Mouse (Mus musculus) hindbrain, embryonic 15.5 days (tissue): ENCODE measurements around the gene Rgs16. TPM values are rescaled to one million over a fixed set of nuclear protein-coding genes. Genes with fewer than 3 reads are reported as not detected.

Source experiments
- ATAC-seq: fragments of 200-750 bp; cut with Nextera tagmentation; 2 replicates; pipeline ENCODE4 v1.8.0; 2017; ENCODE audit warnings: low read depth, moderate number of reproducible peaks, moderate TSS enrichment; ENCODE audit not compliant: low FRiP score
- H3K27ac ChIP-seq: fragments of 300-500 bp; sonication (generic); replicated peaks from 2 replicates; pipeline ENCODE4 v1.5.1; 2015; ENCODE audit warnings: mild to moderate bottlenecking, inconsistent platforms
- H3K27me3 ChIP-seq: fragments of 300-500 bp; sonication (generic); 2 replicates; pipeline ENCODE4 v1.6.1; 2015; ENCODE audit warnings: control low read depth, inconsistent platforms
- H3K36me3 ChIP-seq: fragments of 300-500 bp; sonication (generic); 2 replicates; pipeline ENCODE4 v1.6.1; 2015; ENCODE audit warnings: control low read depth, inconsistent platforms
- H3K4me1 ChIP-seq: fragments of 300-500 bp; sonication (generic); replicated peaks from 2 replicates; pipeline ENCODE4 v1.6.1; 2015; ENCODE audit warnings: control low read depth, inconsistent platforms
- H3K4me2 ChIP-seq: fragments of 300-500 bp; sonication (generic); 2 replicates; pipeline ENCODE4 v1.6.1; 2015; ENCODE audit warnings: moderate library complexity, mild to moderate bottlenecking, inconsistent platforms
- H3K4me3 ChIP-seq: fragments of 300-500 bp; sonication (generic); 2 replicates; pipeline ENCODE4 v1.5.1; 2015; ENCODE audit warnings: mild to moderate bottlenecking, inconsistent platforms
- H3K9ac ChIP-seq: fragments of 300-500 bp; sonication (generic); 2 replicates; pipeline ENCODE4 v1.6.1; 2015; ENCODE audit warnings: inconsistent platforms
- H3K9me3 ChIP-seq: fragments of 300-500 bp; sonication (generic); 2 replicates; pipeline ENCODE4 v1.6.1; 2016; ENCODE audit warnings: control low read depth, inconsistent platforms
- WGBS: fragments of 180-500 bp; shearing (Covaris S2); methylation state at CpG from one replicate; pipeline ENCODE4 v1.1.7; 2015; 5-methylcytosine and 5-hydroxymethylcytosine counted together
- polyA plus RNA-seq: library from polyadenylated mRNA; unstranded; fragments of >200 nt; fragmentation: Nextera tagmentation; extraction: Ambion mirVana; gene quantifications from 2 replicates; pipeline ENCODE4 v1.2.1, GENCODE M21; 2015

Rgs16 gene
- polyA plus RNA-seq, 1 experiment from 2014 or later, result 12.4 TPM

GRCm38 (mm10) chr1:153726636-153727035 lies 13.5 kb upstream of the Rgs16 start:
- no peaks in the 10 kb centered on the region for H3K9me3 ChIP-seq
- H3K4me2 ChIP-seq, result no peak overlapping the region
- ATAC-seq, result 0 out of 2 replicates have a peak, but pooled peaks have one; percentile 20
- no peak overlapping the region for H3K9ac ChIP-seq
- H3K27ac ChIP-seq, result no peak overlapping the region
- no peaks in the 10 kb centered on the region for H3K36me3 ChIP-seq
- WGBS, result 68% methylated on average over 16 of the region's 16 CpGs
- H3K27me3 ChIP-seq, result no peaks in the 10 kb centered on the region
- peaks cover 11% of the 10 kb centered on the region for H3K4me1 ChIP-seq
- no peak overlapping the region for H3K4me3 ChIP-seq

GRCm38 (mm10) chr1:153729806-153730205 lies 10.3 kb upstream of the Rgs16 start:
- H3K36me3 ChIP-seq, result no peaks in the 10 kb centered on the region
- WGBS, result 70% methylated on average over 2 of the region's 2 CpGs
- ATAC-seq, result no peak
- H3K27ac ChIP-seq, result no peak overlapping the region
- peaks cover 24% of the 10 kb centered on the region for H3K4me1 ChIP-seq
- no peak overlapping the region for H3K4me2 ChIP-seq
- no peaks in the 10 kb centered on the region for H3K27me3 ChIP-seq
- no peak overlapping the region for H3K9ac ChIP-seq
- H3K9me3 ChIP-seq, result no peaks in the 10 kb centered on the region
- H3K4me3 ChIP-seq, result no peak overlapping the region

- Histone ChIP-seq H3K36me3 (no peaks in the 10 kb centered on the region), H3K27ac (peak overlapping the region; percentile 37; the same call in 1 of the 2 replicates), H3K4me3 (no peak overlapping the region), H3K4me2 (no peak overlapping the region), H3K9ac (no peak overlapping the region), H3K4me1 (peaks cover 24% of the 10 kb centered on the region), H3K27me3 (no peaks in the 10 kb centered on the region), H3K9me3 (no peaks in the 10 kb centered on the region)
- 0 out of 2 replicates have a peak, but pooled peaks have one; percentile 17 for ATAC-seq
- 40% methylated on average over 3 of the region's 3 CpGs for whole genome bisulfite sequencing
These were observed 9.5 kb upstream of the Rgs16 start for GRCm38 (mm10) chr1:153730671-153731070.

GRCm38 (mm10) chr1:153733181-153733580 lies 7.0 kb upstream of the Rgs16 start:
- Histone ChIP-seq H3K36me3 (no peaks in the 10 kb centered on the region), H3K9me3 (no peaks in the 10 kb centered on the region), H3K9ac (no peak overlapping the region), H3K4me1 (peaks cover 47% of the 10 kb centered on the region), H3K27ac (no peak overlapping the region), H3K4me3 (no peak overlapping the region), H3K4me2 (no peak overlapping the region), H3K27me3 (no peaks in the 10 kb centered on the region)
- ATAC-seq, result no peak
- 29% methylated on average over 8 of the region's 9 CpGs for WGBS

- WGBS, result 85% methylated on average over 4 of the region's 4 CpGs
- H3K36me3 ChIP-seq, result no peaks in the 10 kb centered on the region
- no peak for ATAC-seq
- peaks cover 57% of the 10 kb centered on the region for H3K4me1 ChIP-seq
- no peak overlapping the region for H3K4me2 ChIP-seq
- no peaks in the 10 kb centered on the region for H3K9me3 ChIP-seq
- H3K9ac ChIP-seq, result no peak overlapping the region
- H3K4me3 ChIP-seq, result no peak overlapping the region
- H3K27ac ChIP-seq, result no peak overlapping the region
- no peaks in the 10 kb centered on the region for H3K27me3 ChIP-seq
These were observed 5.3 kb upstream of the Rgs16 start for GRCm38 (mm10) chr1:153734866-153735265.

GRCm38 (mm10) chr1:153736096-153736495 lies 4.1 kb upstream of the Rgs16 start:
- Histone ChIP-seq H3K4me3 (no peak overlapping the region), H3K27me3 (no peaks in the 10 kb centered on the region), H3K27ac (no peak overlapping the region), H3K4me1 (peaks cover 60% of the 10 kb centered on the region), H3K36me3 (no peaks in the 10 kb centered on the region), H3K9ac (no peak overlapping the region), H3K4me2 (no peak overlapping the region), H3K9me3 (no peaks in the 10 kb centered on the region)
- ATAC-seq, result no peak
- 68% methylated on average over 6 of the region's 6 CpGs for WGBS

- ATAC-seq, result peak; percentile 7; the same call in 1 of the 2 replicates
- Histone ChIP-seq H3K27ac (peak overlapping the region; percentile 64), H3K9ac (no peak overlapping the region), H3K27me3 (no peaks in the 10 kb centered on the region), H3K4me3 (no peak overlapping the region), H3K4me1 (peaks cover 66% of the 10 kb centered on the region), H3K9me3 (no peaks in the 10 kb centered on the region), H3K4me2 (peak overlapping the region; percentile 28), H3K36me3 (no peaks in the 10 kb centered on the region)
- 12% methylated on average over 9 of the region's 9 CpGs for WGBS
These were observed 2.8 kb upstream of the Rgs16 start for GRCm38 (mm10) chr1:153737101-153738085.

- no peaks in the 10 kb centered on the region for H3K9me3 ChIP-seq
- peak overlapping the region; percentile 80 for H3K4me2 ChIP-seq
- H3K4me3 ChIP-seq, result peak overlapping the region; percentile 41
- H3K27ac ChIP-seq, result no peak overlapping the region
- no peak for ATAC-seq
- 19% methylated on average over 13 of the region's 13 CpGs for WGBS
- peaks cover 60% of the 10 kb centered on the region for H3K4me1 ChIP-seq
- H3K27me3 ChIP-seq, result no peaks in the 10 kb centered on the region
- no peak overlapping the region for H3K9ac ChIP-seq
- H3K36me3 ChIP-seq, result no peaks in the 10 kb centered on the region
These were observed 623 bp upstream of the Rgs16 start for GRCm38 (mm10) chr1:153739437-153740015.

- peak overlapping the region; percentile 41 for H3K4me3 ChIP-seq
- peak overlapping the region; percentile 80 for H3K4me2 ChIP-seq
- no peak overlapping the region for H3K27ac ChIP-seq
- WGBS, result 27% methylated on average over 12 of the region's 12 CpGs
- no peak for ATAC-seq
- peaks cover 62% of the 10 kb centered on the region for H3K4me1 ChIP-seq
- H3K9me3 ChIP-seq, result no peaks in the 10 kb centered on the region
- H3K9ac ChIP-seq, result 0 out of 2 replicates have a peak overlapping the region, but pooled peaks have one; percentile 21
- H3K36me3 ChIP-seq, result no peaks in the 10 kb centered on the region
- no peaks in the 10 kb centered on the region for H3K27me3 ChIP-seq
These were observed 739 bp downstream of the Rgs16 start for GRCm38 (mm10) chr1:153740775-153741400.

GRCm38 (mm10) chr1:153741551-153742316 lies 1.6 kb downstream of the Rgs16 start:
- Histone ChIP-seq H3K4me1 (peaks cover 55% of the 10 kb centered on the region), H3K9ac (no peak overlapping the region; the same call in 1 of the 2 replicates), H3K4me3 (peak overlapping the region; percentile 41), H3K27ac (no peak overlapping the region), H3K27me3 (no peaks in the 10 kb centered on the region), H3K4me2 (peak overlapping the region; percentile 80), H3K9me3 (no peaks in the 10 kb centered on the region), H3K36me3 (no peaks in the 10 kb centered on the region)
- no peak for ATAC-seq
- 58% methylated on average over 18 of the region's 18 CpGs for WGBS

GRCm38 (mm10) chr1:153742374-153743155 lies 2.4 kb downstream of the Rgs16 start:
- no peaks in the 10 kb centered on the region for H3K27me3 ChIP-seq
- peak overlapping the region; percentile 41 for H3K4me3 ChIP-seq
- no peaks in the 10 kb centered on the region for H3K9me3 ChIP-seq
- no peaks in the 10 kb centered on the region for H3K36me3 ChIP-seq
- peaks cover 47% of the 10 kb centered on the region for H3K4me1 ChIP-seq
- WGBS, result 63% methylated on average over 11 of the region's 11 CpGs
- ATAC-seq, result no peak
- H3K9ac ChIP-seq, result no peak overlapping the region
- peak overlapping the region; percentile 80 for H3K4me2 ChIP-seq
- no peak overlapping the region for H3K27ac ChIP-seq
